Mouse (Mus musculus): ENCODE measurements around the gene Sv2c. TPM values are rescaled to one million over a fixed set of nuclear protein-coding genes. Genes with fewer than 3 reads are reported as not detected.
A peak's percentile ranks its signal among the peaks of the same experiment; 100 is the strongest.

The Sv2c gene
- polyA plus RNA-seq, 2 experiments = 0.02 to 0.18 TPM

DNA sequence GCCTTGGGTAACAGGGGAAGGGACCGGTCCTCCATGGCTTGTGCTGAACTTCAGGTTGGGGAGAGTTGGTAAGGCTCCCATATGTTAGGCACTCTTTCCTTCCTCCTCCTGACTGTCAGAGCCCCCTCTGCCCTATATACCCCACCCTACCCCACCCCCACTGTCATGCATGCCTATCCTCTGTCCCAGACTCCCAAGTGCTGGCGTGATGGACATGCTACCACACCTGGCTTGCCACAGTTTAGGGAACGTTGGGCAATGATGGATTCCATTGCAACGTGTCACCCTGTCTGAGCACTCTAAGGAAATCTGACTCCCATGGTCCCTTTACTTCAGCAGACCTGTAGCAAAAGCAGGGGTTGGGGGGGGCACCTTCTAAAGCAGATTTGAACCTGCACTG, 183.6 kb downstream of the Sv2c start:
- TF ChIP-seq EP300 (IDR thresholded peaks at IDR 0.05; ENCODE audit: low read depth) (no peak), CTCF (IDR thresholded peaks at IDR 0.05; ENCODE audit: low read depth) (no peak)
- 55% methylated on average over 4 of the region's 4 CpGs for WGBS (ENCODE audit: insufficient replicate concordance)
- H3K4me3 ChIP-seq (ENCODE audit: insufficient read depth in 1 of 2, low read depth in 2 of 2, low read length in 2 of 2) = no peak overlapping the region
- no peak overlapping the region for H3K27ac ChIP-seq
- no peak overlapping the region for H3K9ac ChIP-seq (replicated peaks)
- DNase-seq (ENCODE audit: low read depth in 3 of 3, low spot score in 3 of 3) = no peak
- no peak overlapping the region for H3K4me2 ChIP-seq (ENCODE audit: low read depth)
- H3K36me3 ChIP-seq (replicated peaks; ENCODE audit: control insufficient read depth, insufficient read depth, low read depth) = no peaks in the 10 kb centered on the region
- H3K27me3 ChIP-seq (ENCODE audit: control insufficient read depth, insufficient read depth, low read length) = no peaks in the 10 kb centered on the region
- peaks cover 30 to 42% of the 10 kb centered on the region in 2 experiments for H3K4me1 ChIP-seq (replicated peaks; ENCODE audit: control insufficient read depth in 2 of 2, insufficient read depth in 2 of 2, low read length in 1 of 2)
- no peaks in the 10 kb centered on the region for H3K9me3 ChIP-seq (ENCODE audit: control insufficient read depth, low read length)
- ATAC-seq (ENCODE audit: insufficient read depth) = no peak

GRCm38 (mm10) chr13:95948394-95948793, 184.0 kb downstream of the Sv2c start:
- Histone ChIP-seq H3K9me3 (ENCODE audit: control insufficient read depth, low read length) (no peaks in the 10 kb centered on the region), H3K9ac (replicated peaks) (no peak overlapping the region), H3K4me1 (replicated peaks; ENCODE audit: control insufficient read depth in 2 of 2, insufficient read depth in 2 of 2, low read length in 1 of 2) (peaks cover 30 to 42% of the 10 kb centered on the region in 2 experiments), H3K4me2 (ENCODE audit: low read depth) (no peak overlapping the region), H3K27ac (no peak overlapping the region), H3K27me3 (ENCODE audit: control insufficient read depth, insufficient read depth, low read length) (no peaks in the 10 kb centered on the region), H3K4me3 (ENCODE audit: insufficient read depth in 1 of 2, low read depth in 2 of 2, low read length in 2 of 2) (no peak overlapping the region), H3K36me3 (replicated peaks; ENCODE audit: control insufficient read depth, insufficient read depth, low read depth) (no peaks in the 10 kb centered on the region)
- WGBS (ENCODE audit: insufficient replicate concordance) = 8% methylated on average over 4 of the region's 4 CpGs
- DNase-seq (ENCODE audit: low read depth in 3 of 3, low spot score in 3 of 3) (no peak), ATAC-seq (ENCODE audit: insufficient read depth) (0 out of 2 replicates have a peak, but pooled peaks have one; percentile 41)
- TF ChIP-seq CTCF (IDR thresholded peaks at IDR 0.05; ENCODE audit: low read depth) = no peak
- no peak for TF ChIP-seq EP300 (IDR thresholded peaks at IDR 0.05; ENCODE audit: low read depth)

GRCm38 (mm10) chr13:95945937-95946507, 186.4 kb downstream of the Sv2c start:
- WGBS (ENCODE audit: insufficient replicate concordance) = 24% methylated on average over 5 of the region's 5 CpGs
- H3K27ac ChIP-seq = no peak overlapping the region
- no peak overlapping the region for H3K9ac ChIP-seq (replicated peaks)
- no peaks in the 10 kb centered on the region for H3K36me3 ChIP-seq (replicated peaks; ENCODE audit: control insufficient read depth, insufficient read depth, low read depth)
- peaks cover 24 to 45% of the 10 kb centered on the region in 2 experiments for H3K4me1 ChIP-seq (replicated peaks; ENCODE audit: control insufficient read depth in 2 of 2, insufficient read depth in 2 of 2, low read length in 1 of 2)
- DNase-seq (ENCODE audit: low read depth in 3 of 3, low spot score in 3 of 3) = no peak
- H3K27me3 ChIP-seq (ENCODE audit: control insufficient read depth, insufficient read depth, low read length) = no peaks in the 10 kb centered on the region
- no peaks in the 10 kb centered on the region for H3K9me3 ChIP-seq (ENCODE audit: control insufficient read depth, low read length)
- ATAC-seq (ENCODE audit: insufficient read depth) = no peak
- TF ChIP-seq EP300 (IDR thresholded peaks at IDR 0.05; ENCODE audit: low read depth) = no peak
- TF ChIP-seq CTCF (IDR thresholded peaks at IDR 0.05; ENCODE audit: low read depth) = no peak
- no peak overlapping the region for H3K4me2 ChIP-seq (ENCODE audit: low read depth)
- no peak overlapping the region for H3K4me3 ChIP-seq (ENCODE audit: insufficient read depth in 1 of 2, low read depth in 2 of 2, low read length in 2 of 2)

GRCm38 (mm10) chr13:95944621-95945020, 187.8 kb downstream of the Sv2c start:
- no peak overlapping the region for H3K4me2 ChIP-seq (ENCODE audit: low read depth)
- no peaks in the 10 kb centered on the region for H3K27me3 ChIP-seq (ENCODE audit: control insufficient read depth, insufficient read depth, low read length)
- no peak overlapping the region for H3K9ac ChIP-seq (replicated peaks)
- H3K36me3 ChIP-seq (replicated peaks; ENCODE audit: control insufficient read depth, insufficient read depth, low read depth) = no peaks in the 10 kb centered on the region
- peaks cover 16 to 33% of the 10 kb centered on the region in 2 experiments for H3K4me1 ChIP-seq (replicated peaks; ENCODE audit: control insufficient read depth in 2 of 2, insufficient read depth in 2 of 2, low read length in 1 of 2)
- no peak overlapping the region for H3K27ac ChIP-seq
- no peaks in the 10 kb centered on the region for H3K9me3 ChIP-seq (ENCODE audit: control insufficient read depth, low read length)
- 71% methylated on average over 6 of the region's 6 CpGs for WGBS (ENCODE audit: insufficient replicate concordance)
- no peak overlapping the region for H3K4me3 ChIP-seq (ENCODE audit: insufficient read depth in 1 of 2, low read depth in 2 of 2, low read length in 2 of 2)
- TF ChIP-seq EP300 (IDR thresholded peaks at IDR 0.05; ENCODE audit: low read depth) (no peak), CTCF (IDR thresholded peaks at IDR 0.05; ENCODE audit: low read depth) (no peak)
- no peak for DNase-seq (ENCODE audit: low read depth in 3 of 3, low spot score in 3 of 3)
- no peak for ATAC-seq (ENCODE audit: insufficient read depth)

GRCm38 (mm10) chr13:95943919-95944318, 188.5 kb downstream of the Sv2c start:
- Histone ChIP-seq H3K27ac (no peak overlapping the region), H3K4me2 (ENCODE audit: low read depth) (no peak overlapping the region), H3K4me3 (ENCODE audit: insufficient read depth in 1 of 2, low read depth in 2 of 2, low read length in 2 of 2) (no peak overlapping the region), H3K27me3 (ENCODE audit: control insufficient read depth, insufficient read depth, low read length) (no peaks in the 10 kb centered on the region), H3K9ac (replicated peaks) (no peak overlapping the region), H3K36me3 (replicated peaks; ENCODE audit: control insufficient read depth, insufficient read depth, low read depth) (no peaks in the 10 kb centered on the region), H3K9me3 (ENCODE audit: control insufficient read depth, low read length) (no peaks in the 10 kb centered on the region), H3K4me1 (replicated peaks; ENCODE audit: control insufficient read depth in 2 of 2, insufficient read depth in 2 of 2, low read length in 1 of 2) (peaks cover 11 to 26% of the 10 kb centered on the region in 2 experiments)
- ATAC-seq (ENCODE audit: insufficient read depth) = no peak
- no peak for DNase-seq (ENCODE audit: low read depth in 3 of 3, low spot score in 3 of 3)
- TF ChIP-seq CTCF (IDR thresholded peaks at IDR 0.05; ENCODE audit: low read depth) = no peak
- 60% methylated on average over 3 of the region's 3 CpGs for WGBS (ENCODE audit: insufficient replicate concordance)

All from liver, embryonic 14.5 days (tissue).